Mouse (Mus musculus): ENCODE data around the gene Ephx4. TPM values are rescaled to one million over a fixed set of nuclear protein-coding genes. Genes with fewer than 3 reads are reported as not detected.

The Ephx4 gene
- total RNA-seq, 2 experiments from 2014 or later: 15.4 to 15.7 TPM

Other genes starting within 250 kb of the Ephx4 start
- gene Tgfbr3, start 113.1 kb upstream of the Ephx4 start, total RNA-seq (2021): 1 to 10 TPM; 6.7 to 8.7 TPM
- 10 to 100 TPM; 11.0 to 12.8 TPM for gene Brdt, start 71.6 kb upstream of the Ephx4 start, total RNA-seq (2021)
- not detected for gene Lpcat2b, start 28.8 kb downstream of the Ephx4 start, total RNA-seq (2021)
- gene Btbd8, start 35.3 kb downstream of the Ephx4 start, total RNA-seq (2021): 10 to 100 TPM; 61.9 to 64.8 TPM
- gene Gm42669, start 104.9 kb downstream of the Ephx4 start, total RNA-seq (2021): under 1 TPM; 0.32 to 0.48 TPM
- under 1 TPM; 0.30 to 0.32 TPM for gene 1700028K03Rik, start 132.0 kb downstream of the Ephx4 start, total RNA-seq (2021)
- 10 to 100 TPM; 19.9 to 21.8 TPM for gene Rpap2, start 194.6 kb downstream of the Ephx4 start, total RNA-seq (2021)
- 10 to 100 TPM; 25.8 to 27.7 TPM for gene Glmn, start 195.2 kb downstream of the Ephx4 start, total RNA-seq (2021)